Mouse (Mus musculus) embryo, embryonic 9.5 days (tissue): ENCODE measurements around the gene 4933415F23Rik.

Source experiments
- DNase-seq: peaks from one replicate; pipeline ENCODE4 v3.0.0-alpha.2; 2017; ENCODE audit errors: extremely low spot score

4933415F23Rik gene

DNA sequence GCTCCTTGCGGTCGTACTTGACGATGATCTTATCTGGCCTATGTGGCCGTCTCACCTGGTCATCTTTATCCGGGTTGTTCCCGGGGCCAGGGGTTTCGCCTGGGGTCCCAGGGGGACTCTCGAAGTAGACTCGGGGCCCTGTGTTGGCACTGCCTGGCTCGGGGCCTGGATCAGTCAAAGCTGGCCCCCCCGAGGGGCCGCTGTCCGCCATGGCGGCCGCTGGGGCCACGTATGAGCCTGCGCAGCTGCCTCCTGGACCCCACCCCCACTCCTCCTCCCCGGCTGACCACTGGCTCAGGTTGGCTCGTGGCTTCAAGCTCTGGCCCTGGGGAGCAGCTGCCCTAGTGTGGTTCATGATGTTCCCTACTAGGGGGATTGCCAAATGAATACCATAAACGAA is at the start of gene 4933415F23Rik:
Gene 4933415F23Rik (minus strand): TSS at position 233 of the 400 bp plus-strand sequence.
- DNase-seq, result no peak

DNA sequence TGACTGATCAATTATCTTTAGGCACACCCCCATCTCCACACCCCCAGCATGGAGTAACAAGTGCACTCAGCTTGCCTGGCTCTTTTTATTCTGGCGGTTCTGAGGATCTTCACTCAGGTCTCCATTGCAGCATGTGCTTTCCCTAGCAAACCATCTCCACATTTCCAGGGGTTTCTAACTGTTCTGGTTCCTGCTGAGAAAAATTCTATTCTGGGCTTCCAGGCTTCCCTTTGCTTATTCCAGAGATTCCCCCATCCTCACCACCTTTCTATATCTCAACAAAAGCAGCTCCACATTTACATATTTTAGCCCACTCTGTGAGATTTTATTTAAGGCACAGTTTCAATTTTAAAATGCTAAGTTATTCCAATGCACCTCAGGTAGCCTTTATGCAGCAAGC is 49.7 kb upstream of the 4933415F23Rik start:
- no peak for DNase-seq

DNA sequence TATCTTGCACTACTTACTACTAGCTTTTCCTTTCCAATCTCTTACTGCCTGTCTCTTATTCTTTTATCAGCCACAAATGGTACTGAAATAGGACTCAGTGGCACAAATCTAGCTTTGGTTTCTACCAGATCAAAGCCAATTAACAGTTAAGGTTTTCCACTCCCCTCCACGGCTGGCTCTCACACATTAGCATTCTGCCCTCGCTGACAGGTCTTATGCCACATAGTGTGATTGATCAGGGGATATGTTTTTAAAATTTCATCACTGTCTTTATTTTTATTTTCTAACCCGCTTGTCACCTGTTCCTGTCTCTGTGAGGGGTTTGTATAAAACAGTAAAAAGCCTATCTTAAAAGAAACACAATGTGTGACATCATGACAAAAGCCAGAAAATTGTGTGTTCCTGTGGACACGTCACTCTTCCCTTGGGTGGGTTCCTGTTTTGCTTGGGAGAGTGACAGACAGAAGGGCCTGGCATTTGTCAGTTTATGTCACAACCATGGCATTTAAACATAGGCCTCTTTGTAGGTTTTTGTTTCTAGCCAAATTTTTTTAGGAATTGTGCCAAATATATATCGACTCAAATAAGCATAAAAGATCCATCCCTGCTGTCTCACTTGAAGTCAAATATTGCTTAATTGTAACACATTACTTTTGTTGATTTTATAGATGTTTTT is 44.3 kb upstream of the 4933415F23Rik start:
- no peak for DNase-seq

DNA sequence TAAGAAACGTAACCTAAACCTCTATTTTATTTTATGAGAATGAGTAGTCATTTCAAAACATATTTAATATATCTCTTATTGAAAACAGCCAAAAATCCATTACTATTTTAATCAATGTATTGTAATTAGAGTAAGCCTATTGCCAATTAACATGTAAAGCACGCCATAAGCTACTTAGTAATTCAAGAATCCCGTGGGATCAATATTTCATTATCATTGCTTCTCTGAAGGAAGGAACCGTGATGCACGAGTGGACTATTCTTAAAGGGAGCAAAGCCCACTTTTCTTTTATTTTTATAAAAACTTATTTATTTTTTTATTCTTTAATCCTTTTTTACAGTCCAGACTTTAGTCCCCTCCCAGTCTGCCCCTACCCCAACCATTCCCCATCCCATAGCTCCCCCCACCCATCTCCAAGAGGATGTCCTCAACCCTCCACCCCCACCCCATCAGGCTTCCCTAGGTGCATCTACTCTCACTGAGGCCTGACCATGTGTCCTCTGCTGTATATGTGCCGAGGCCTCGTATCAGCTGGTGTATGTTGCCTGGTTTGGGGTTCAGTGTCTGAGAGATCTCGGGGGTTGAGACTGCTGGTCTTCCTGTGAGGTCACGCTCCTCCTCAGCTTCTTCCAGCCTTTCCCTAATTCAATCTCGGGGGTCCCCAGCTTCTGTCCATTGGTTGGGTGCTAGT is 39.2 kb upstream of the 4933415F23Rik start:
- no peak for DNase-seq

DNA sequence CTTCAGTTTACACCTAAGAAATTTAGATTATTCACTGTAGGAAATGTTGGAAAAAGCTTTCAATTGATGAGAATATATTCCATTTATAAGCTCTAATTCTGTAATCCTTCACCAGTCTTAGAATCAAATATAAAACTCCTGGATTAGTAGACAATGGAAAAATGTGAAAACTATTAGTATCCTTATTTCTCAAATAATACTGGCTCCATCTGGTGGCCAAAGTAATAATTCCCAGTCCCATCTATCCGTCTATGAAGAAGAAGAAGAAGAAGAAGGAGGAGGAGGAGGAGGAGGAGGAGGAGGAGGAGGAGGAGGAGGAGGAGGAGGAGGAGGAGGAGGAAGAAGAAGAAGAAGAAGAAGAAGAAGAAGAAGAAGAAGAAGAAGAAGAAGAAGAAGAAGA is 38.5 kb upstream of the 4933415F23Rik start:
- DNase-seq, result peak; percentile 8

DNA sequence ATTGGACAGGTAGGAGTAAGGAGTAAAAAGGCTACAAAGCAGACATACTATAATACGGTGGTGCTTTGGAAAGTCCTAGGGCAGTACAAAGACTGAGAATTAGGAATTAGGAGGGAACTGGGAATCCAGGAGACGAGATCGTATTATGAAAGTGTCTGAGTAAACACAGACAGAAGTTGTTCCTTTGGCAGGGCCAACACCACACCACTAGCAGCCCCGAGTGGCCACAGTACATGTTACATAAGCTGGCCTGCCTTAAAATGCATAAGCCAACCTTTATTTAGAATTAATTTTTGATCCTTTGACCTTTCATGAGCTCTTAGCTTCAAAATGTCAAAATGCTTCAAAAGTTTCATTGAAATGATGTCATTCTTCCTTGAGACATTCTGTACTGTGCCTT is 18.8 kb upstream of the 4933415F23Rik start:
- no peak for DNase-seq

DNA sequence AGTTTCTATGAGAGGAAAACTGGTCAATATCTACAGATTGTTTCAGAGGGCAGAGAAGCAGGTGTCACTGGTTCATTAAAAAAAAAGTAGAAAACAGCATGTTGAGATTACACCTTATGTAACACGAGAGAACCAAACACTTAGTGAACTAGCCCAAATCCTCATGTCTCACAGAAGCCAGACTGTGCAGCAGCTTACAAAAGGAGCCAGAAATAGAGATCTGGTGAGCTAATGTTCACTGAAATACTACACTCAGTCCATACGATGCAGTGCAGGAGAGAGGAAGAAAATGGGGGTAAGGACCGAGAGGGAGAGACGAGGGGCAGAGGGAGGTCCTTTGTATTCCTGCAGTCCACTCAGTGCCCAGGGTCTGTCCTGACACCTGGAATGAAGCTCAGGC is 17.4 kb upstream of the 4933415F23Rik start:
- no peak for DNase-seq

DNA sequence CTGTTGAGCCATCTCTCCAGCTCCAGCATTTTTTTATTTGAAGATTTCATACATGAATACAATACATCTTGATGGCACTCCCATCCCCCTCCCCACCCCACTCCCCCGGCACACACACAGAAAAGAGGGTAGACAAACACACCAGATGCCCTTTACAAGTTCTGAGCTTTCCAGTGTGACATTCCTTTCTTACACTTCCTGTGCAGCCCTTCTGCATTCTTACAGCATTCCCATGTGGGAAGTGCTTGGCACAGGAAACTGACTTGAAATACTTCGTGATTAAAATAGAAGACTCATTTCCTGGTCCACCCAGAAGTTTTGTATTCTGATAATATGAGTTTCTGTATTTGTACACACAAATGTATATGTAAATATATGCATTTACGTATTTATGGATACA is 15.4 kb upstream of the 4933415F23Rik start:
- DNase-seq, result no peak

DNA sequence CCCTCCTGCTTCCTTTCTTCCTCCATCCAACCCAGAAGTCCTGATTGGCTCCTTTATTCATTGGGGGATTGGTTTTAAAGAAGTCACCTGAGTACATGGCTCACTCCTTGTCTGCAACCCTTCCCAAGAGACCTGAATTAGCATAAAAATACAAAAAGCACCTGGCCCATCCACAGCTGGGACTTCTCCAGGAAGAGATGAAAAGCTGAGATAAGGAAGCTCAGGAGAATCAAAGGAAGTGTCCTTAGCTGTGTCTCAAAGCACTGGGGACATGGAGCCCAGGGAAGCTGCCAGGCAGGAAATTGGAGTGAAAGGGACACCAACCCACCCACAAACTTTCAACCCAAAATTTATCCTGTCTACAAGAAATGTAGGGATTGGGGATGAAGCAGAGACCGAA is 7.1 kb upstream of the 4933415F23Rik start:
- DNase-seq, result no peak

DNA sequence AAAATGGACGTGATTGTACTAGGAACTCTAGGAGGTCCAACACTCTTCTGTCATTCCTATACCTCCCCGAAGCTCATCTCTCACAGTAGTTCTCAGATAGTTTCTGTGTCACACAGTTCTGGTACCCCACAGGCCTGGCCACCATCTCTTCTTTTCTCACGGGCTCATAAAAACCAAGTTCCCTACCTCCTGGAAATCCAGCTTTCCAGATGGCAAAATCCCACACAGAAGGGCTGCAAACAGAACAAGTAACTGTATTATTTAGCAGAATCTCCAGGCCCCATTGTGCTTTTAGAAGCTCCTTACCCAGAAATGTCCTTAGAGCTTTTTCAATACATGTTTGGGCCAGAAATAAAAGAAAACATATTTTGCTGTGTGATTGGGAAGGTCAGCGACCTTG is 828 bp upstream of the 4933415F23Rik start:
- DNase-seq, result no peak

DNA sequence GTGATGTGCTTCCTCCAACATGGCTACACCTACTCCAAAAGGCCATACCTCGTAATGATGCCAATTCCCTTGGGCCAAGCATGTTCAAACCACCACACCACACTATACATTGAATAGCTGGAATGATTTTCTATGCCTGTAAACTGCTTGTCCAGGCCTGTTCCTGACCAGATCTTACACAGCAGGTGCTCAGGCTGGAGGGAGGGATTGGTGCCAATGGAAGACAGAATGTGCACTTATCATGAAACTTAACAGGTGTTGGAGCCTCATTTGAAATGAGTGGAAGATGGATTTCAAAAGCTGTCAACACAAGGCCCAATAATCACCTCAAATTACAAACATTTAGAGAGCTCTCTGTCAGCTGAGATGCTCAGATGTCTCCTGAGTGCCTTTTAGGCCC is 2.3 kb downstream of the 4933415F23Rik start:
- no peak for DNase-seq

DNA sequence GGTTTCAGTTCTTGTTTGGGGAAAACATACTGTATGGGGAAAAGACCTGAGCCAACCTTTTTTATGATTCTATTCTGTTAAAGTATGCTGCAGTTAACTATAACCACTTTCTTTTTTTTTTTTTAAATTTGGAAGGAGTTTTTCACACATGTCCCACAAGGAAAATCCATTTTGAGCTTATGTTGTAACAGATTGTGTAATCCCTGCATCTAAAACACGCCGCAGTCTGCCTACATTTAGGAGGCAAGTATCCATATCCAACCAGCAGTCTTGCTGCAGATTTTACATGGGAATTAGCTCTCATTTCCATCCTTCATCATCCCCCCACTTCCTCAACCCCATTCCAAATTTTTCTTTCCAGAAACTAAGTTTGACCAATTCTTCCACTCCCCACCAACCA is 3.6 kb downstream of the 4933415F23Rik start:
- DNase-seq, result no peak

DNA sequence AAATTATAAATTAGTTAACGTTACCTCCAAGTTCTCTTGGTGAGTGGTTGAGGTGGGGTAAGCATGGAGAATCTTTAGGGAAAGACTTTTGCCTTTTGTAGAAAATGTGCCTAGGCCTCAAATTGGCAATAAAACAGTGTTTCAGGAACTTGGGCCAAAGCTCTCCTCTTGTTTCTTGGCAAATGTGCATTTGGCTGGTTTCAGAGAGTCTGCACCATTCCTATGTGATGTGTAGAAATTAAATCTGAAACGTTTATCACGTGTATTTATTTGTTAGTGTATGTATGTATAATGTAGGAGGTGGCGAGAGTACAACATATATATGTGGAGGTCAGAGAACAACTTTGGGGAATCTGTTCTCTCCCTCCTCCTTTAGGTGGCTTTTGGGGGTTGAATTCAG is 4.1 kb downstream of the 4933415F23Rik start:
- no peak for DNase-seq

DNA sequence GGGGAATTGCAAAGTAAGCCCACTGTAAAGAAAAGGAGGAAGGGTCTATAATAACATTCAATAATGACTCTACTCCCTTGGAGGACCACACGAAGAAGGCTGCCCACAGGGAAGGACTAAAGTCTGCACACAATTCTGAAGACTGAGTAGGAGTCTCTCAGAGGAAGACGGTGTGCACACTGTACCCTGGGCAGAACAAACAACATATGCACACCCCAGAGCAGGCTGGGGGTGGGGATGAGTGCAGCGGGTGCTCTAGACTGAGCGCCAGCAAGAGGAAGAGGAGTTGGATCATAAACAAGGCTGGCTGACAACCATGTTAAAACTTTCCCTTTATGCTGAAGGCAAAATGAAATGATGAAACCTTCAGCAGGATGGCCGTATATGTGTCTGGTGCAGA is 34.3 kb downstream of the 4933415F23Rik start:
- DNase-seq, result no peak

DNA sequence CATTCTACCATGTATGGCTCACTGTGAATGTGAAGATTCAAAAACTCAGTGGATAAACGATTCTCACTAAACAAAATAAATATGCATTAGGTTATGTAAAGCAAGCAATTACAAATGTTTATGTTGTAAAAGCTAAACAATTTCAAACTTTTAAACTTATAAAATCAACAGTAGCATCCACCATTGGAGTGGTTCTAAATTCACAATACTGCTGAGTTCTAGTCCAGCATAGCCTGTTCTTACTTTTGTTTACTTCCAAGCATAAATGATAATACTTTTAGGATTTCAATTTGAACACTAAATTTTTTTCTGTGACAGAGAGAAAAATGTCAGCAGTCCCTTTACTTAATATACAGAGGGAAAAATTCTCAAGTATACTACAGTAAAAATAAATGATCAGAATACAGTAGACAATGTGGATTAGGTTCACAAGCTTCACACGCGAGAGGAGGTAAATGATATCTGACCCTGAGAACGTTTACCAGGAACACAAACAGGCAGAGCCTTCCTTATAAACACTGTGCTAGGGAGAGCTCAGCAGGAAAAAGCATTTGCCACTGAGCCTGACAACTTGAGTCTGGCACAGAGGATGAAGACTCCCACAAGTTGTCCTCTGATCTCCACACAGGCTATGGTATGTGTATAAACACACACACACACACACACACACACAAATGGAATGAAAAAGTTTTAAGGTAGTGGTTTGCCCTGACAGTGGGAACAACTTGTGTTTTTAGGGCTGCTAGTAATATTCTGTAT is 37.2 kb downstream of the 4933415F23Rik start:
- no peak for DNase-seq

DNA sequence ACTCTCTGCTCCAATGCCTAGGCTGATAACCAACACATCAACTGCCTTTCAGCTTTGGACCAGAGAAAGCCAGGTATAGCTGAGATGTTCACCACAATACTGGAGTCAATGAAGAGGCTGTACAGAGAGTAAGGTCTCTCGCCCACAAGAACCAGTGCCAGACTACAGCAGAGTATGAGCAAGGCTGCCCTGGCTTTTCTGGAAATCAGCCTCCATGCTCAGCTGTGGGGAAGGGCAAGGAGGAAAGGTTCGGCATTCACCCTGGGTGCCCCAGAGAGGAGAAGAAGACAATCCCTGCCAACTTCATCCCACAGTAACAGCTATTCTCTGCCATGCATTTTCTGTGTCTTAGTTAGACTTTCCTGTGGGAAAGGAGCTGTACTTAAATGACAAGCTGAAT is 38.1 kb downstream of the 4933415F23Rik start:
- no peak for DNase-seq

DNA sequence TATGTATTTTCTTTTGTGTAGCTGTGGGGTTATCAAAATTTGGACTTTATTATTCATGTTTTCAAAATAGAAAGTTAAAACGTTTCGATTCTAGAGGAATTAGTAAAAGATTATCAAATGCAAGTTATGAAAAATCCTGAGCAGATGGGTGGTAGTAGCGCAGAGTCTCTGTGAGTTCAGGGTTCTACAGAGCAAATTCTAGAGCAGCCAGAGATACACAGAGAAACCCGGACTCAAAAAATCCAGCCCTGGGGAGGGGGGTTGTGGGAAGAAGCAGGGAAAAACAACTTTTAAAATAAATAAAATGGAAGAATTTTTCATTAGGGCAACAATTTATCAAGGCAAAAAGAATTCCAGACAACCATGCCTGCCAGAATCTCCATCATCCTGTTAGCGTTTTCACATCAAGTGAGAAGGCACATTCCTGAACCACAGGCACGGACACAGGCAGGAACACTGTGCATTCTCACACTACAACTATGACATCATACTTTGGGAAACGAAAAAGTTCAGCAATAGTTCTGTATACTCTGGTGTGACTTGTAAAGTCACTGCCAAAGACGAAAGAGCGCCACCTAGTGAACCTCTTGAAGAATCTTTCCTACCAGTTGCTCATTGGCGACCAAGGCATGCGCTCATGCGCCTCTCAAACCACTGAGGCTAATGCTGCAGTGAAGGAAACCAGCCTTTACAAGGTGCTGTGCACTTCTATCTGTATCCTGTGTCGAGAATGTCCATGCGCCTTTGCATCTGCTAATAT is 40.3 kb downstream of the 4933415F23Rik start:
- DNase-seq, result peak; percentile 54

DNA sequence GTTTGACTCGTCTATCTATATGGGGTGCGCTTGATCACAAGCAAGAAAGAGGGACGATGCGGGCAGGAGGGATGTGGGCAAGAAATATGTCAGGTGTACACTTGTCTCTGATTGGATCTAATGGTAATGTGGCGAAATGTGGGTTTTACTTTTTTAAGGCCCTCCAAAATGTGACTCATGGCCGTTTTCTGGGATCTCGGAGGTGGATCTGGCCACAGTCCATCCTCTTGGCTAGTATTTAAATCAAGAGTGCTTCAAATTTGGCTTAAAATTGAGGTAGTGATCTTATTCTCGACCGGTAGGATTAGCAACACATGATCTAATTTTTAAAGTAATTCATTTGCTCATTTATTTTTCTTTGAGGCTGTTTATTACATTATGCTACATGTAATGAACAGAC is 42.0 kb downstream of the 4933415F23Rik start:
- DNase-seq, result no peak
